ENCODE assay signal across 8 mouse cellular contexts in genomic region chr7:17025896-17026622, GRCm38 (mm10). TPM values are rescaled to one million over a fixed set of nuclear protein-coding genes. Genes with fewer than 3 reads are reported as not detected.
DNase-seq lines count a peak whose midpoint lies in the region; ATAC-seq and TF ChIP-seq lines count a peak whose summit lies in the region.

No protein-coding gene starts in this region.

- no peak for DNase-seq in lung, postnatal 10 days
- DNase-seq in forebrain, embryonic 11.5 days (ENCODE audit: low spot score): no peak
- DNase-seq in limb, embryonic 11.5 days (ENCODE audit: low spot score): no peak
- no peak for DNase-seq in ovary, postnatal 10 days (ENCODE audit: low spot score)
- DNase-seq in spleen, postnatal 4 days (ENCODE audit: low spot score in 2 of 2): no peak
- DNase-seq in kidney, postnatal 14 days: no peak

- no peak for ATAC-seq in lung, embryonic 16.5 days (ENCODE audit: low read depth)
- ATAC-seq in forebrain, embryonic 11.5 days (replicated peaks; ENCODE audit: low FRiP score): no peak
- ATAC-seq in limb, embryonic 11.5 days (ENCODE audit: insufficient number of reproducible peaks, low FRiP score, low TSS enrichment, low read depth): no peak

- H3K36me3 ChIP-seq in lung, embryonic 16.5 days (ENCODE audit: control insufficient read depth, insufficient read depth, low read length): peaks cover 16% of the 10 kb centered on the region
- peaks cover 6% of the 10 kb centered on the region; the same call in 1 of the 2 replicates for H3K36me3 ChIP-seq in forebrain, embryonic 11.5 days (ENCODE audit: control insufficient read depth, insufficient read depth, low read length)
- H3K36me3 ChIP-seq in limb, embryonic 11.5 days (ENCODE audit: control insufficient read depth, insufficient read depth, low read length): peaks cover 12% of the 10 kb centered on the region

- 63% methylated on average over 9 of the region's 9 CpGs for WGBS in lung, embryonic 16.5 days
- 83% methylated on average over 9 of the region's 9 CpGs for WGBS in forebrain, embryonic 11.5 days
- WGBS in limb, embryonic 11.5 days: 74% methylated on average over 9 of the region's 9 CpGs
- 68% methylated on average over 9 of the region's 9 CpGs for WGBS in olfactory bulb, adult 2 months

- peak overlapping the region; percentile 89 for H3K27ac ChIP-seq in lung, embryonic 16.5 days (ENCODE audit: low read length)
- no peak overlapping the region for H3K27ac ChIP-seq in forebrain, embryonic 11.5 days (ENCODE audit: low read depth, low read length)
- no peak overlapping the region for H3K27ac ChIP-seq in limb, embryonic 11.5 days (replicated peaks; ENCODE audit: low read depth, low read length)
- H3K27ac ChIP-seq in olfactory bulb, adult 2 months (ENCODE audit: insufficient read depth, low read depth, low read length): no peak overlapping the region

- no peaks in the 10 kb centered on the region for H3K9me3 ChIP-seq in lung, embryonic 16.5 days (ENCODE audit: control insufficient read depth, low read length)
- H3K9me3 ChIP-seq in forebrain, embryonic 11.5 days (ENCODE audit: control insufficient read depth, low read length): no peaks in the 10 kb centered on the region
- no peaks in the 10 kb centered on the region for H3K9me3 ChIP-seq in limb, embryonic 11.5 days (ENCODE audit: control insufficient read depth, low read length)

- no peak for TF ChIP-seq CTCF in olfactory bulb, adult 2 months (IDR thresholded peaks at IDR 0.05; ENCODE audit: insufficient read depth, low read depth, low read length)

- peak overlapping the region; percentile 75 for H3K4me2 ChIP-seq in lung, embryonic 16.5 days (ENCODE audit: low read depth, low read length)
- H3K4me2 ChIP-seq in forebrain, embryonic 11.5 days (ENCODE audit: low read depth, low read length, severe bottlenecking): peak overlapping the region; percentile 56
- H3K4me2 ChIP-seq in limb, embryonic 11.5 days (ENCODE audit: low read depth, severe bottlenecking): peak overlapping the region; percentile 71

- H3K4me3 ChIP-seq in lung, embryonic 16.5 days (ENCODE audit: low read length): peak overlapping the region; percentile 85
- peak overlapping the region; percentile 62 for H3K4me3 ChIP-seq in forebrain, embryonic 11.5 days (ENCODE audit: low read depth, low read length)
- no peak overlapping the region for H3K4me3 ChIP-seq in limb, embryonic 11.5 days (ENCODE audit: low read depth, low read length)
- H3K4me3 ChIP-seq in olfactory bulb, adult 2 months (ENCODE audit: insufficient read depth, low read depth, low read length): peak overlapping the region; percentile 89; the same call in 1 of the 2 replicates

- no peaks in the 10 kb centered on the region for H3K27me3 ChIP-seq in lung, embryonic 16.5 days (ENCODE audit: control insufficient read depth, insufficient read depth, low read depth, low read length)
- H3K27me3 ChIP-seq in forebrain, embryonic 11.5 days (ENCODE audit: control insufficient read depth, insufficient read depth, low read length): no peaks in the 10 kb centered on the region
- no peaks in the 10 kb centered on the region for H3K27me3 ChIP-seq in limb, embryonic 11.5 days (ENCODE audit: control insufficient read depth, insufficient read depth, low read length)

- TF ChIP-seq POLR2A in olfactory bulb, adult 2 months (IDR thresholded peaks at IDR 0.05; ENCODE audit: insufficient read depth, low read depth, low read length): no peak

- peak overlapping the region; percentile 91 for H3K9ac ChIP-seq in lung, embryonic 16.5 days (ENCODE audit: low read length)
- peak overlapping the region; percentile 78 for H3K9ac ChIP-seq in forebrain, embryonic 11.5 days (ENCODE audit: low read length)
- no peak overlapping the region for H3K9ac ChIP-seq in limb, embryonic 11.5 days (ENCODE audit: low read length)

- peaks cover 42% of the 10 kb centered on the region for H3K4me1 ChIP-seq in lung, embryonic 16.5 days (replicated peaks; ENCODE audit: control insufficient read depth, insufficient read depth, low read length)
- peaks cover 15% of the 10 kb centered on the region; the same call in 1 of the 2 replicates for H3K4me1 ChIP-seq in forebrain, embryonic 11.5 days (replicated peaks; ENCODE audit: control insufficient read depth, insufficient read depth, low read length)
- H3K4me1 ChIP-seq in limb, embryonic 11.5 days (ENCODE audit: control insufficient read depth, insufficient read depth, low read length): peaks cover 21% of the 10 kb centered on the region
- peaks cover 48% of the 10 kb centered on the region for H3K4me1 ChIP-seq in olfactory bulb, adult 2 months (ENCODE audit: control insufficient read depth, insufficient read depth, low read length)

RNA-seq across cellular contexts. Expression of gene Ppp5c, which starts 1.7 kb away (rescaled TPM):
- polyA plus RNA-seq in lung, embryonic 16.5 days (2015; fragmentation: Nextera tagmentation; extraction: Ambion mirVana): 104 and 105 TPM in 2 replicates
- 123 and 132 TPM in 2 replicates for polyA plus RNA-seq in forebrain, embryonic 11.5 days (2014; fragmentation: Nextera tagmentation; extraction: Ambion mirVana)
- 134 and 140 TPM in 2 replicates for polyA plus RNA-seq in limb, embryonic 11.5 days (2014; fragmentation: Nextera tagmentation; extraction: Ambion mirVana)
- not detected in 2 replicates for polyA plus RNA-seq in olfactory bulb, adult 2 months (2012; ENCODE audit: insufficient read depth, insufficient read length, low replicate concordance, missing spikeins)

RNA-seq across cellular contexts. Expression of gene Ccdc8, which starts 33.6 kb away (rescaled TPM):
- polyA plus RNA-seq in lung, embryonic 16.5 days (2015; fragmentation: Nextera tagmentation; extraction: Ambion mirVana): 41.7 and 43.8 TPM in 2 replicates
- 19.0 and 19.5 TPM in 2 replicates for polyA plus RNA-seq in forebrain, embryonic 11.5 days (2014; fragmentation: Nextera tagmentation; extraction: Ambion mirVana)
- 26.4 and 33.5 TPM in 2 replicates for polyA plus RNA-seq in limb, embryonic 11.5 days (2014; fragmentation: Nextera tagmentation; extraction: Ambion mirVana)
- not detected in 2 replicates for polyA plus RNA-seq in olfactory bulb, adult 2 months (2012; ENCODE audit: insufficient read depth, insufficient read length, low replicate concordance, missing spikeins)

RNA-seq across cellular contexts. Expression of gene Hif3a, which starts 36.2 kb away (rescaled TPM):
- 56.0 and 57.0 TPM in 2 replicates for polyA plus RNA-seq in lung, embryonic 16.5 days (2015; fragmentation: Nextera tagmentation; extraction: Ambion mirVana)
- 8.6 and 10.4 TPM in 2 replicates for polyA plus RNA-seq in forebrain, embryonic 11.5 days (2014; fragmentation: Nextera tagmentation; extraction: Ambion mirVana)
- 8.9 and 9.6 TPM in 2 replicates for polyA plus RNA-seq in limb, embryonic 11.5 days (2014; fragmentation: Nextera tagmentation; extraction: Ambion mirVana)
- polyA plus RNA-seq in olfactory bulb, adult 2 months (2012; ENCODE audit: insufficient read depth, insufficient read length, low replicate concordance, missing spikeins): not detected in 2 replicates

RNA-seq across cellular contexts. Expression of gene Gm42372, which starts 43.2 kb away (rescaled TPM):
- polyA plus RNA-seq in lung, embryonic 16.5 days (2015; fragmentation: Nextera tagmentation; extraction: Ambion mirVana): 0.15 and 0.29 TPM in 2 replicates
- 1.4 and 1.8 TPM in 2 replicates for polyA plus RNA-seq in forebrain, embryonic 11.5 days (2014; fragmentation: Nextera tagmentation; extraction: Ambion mirVana)
- 0.65 and 0.78 TPM in 2 replicates for polyA plus RNA-seq in limb, embryonic 11.5 days (2014; fragmentation: Nextera tagmentation; extraction: Ambion mirVana)
- polyA plus RNA-seq in olfactory bulb, adult 2 months (2012; ENCODE audit: insufficient read depth, insufficient read length, low replicate concordance, missing spikeins): not detected in 2 replicates

RNA-seq across cellular contexts. Expression of gene Psg16, which starts 47.8 kb away (rescaled TPM):
- 0.28 and 0.50 TPM in 2 replicates for polyA plus RNA-seq in lung, embryonic 16.5 days (2015; fragmentation: Nextera tagmentation; extraction: Ambion mirVana)
- 0.39 TPM in 1 of 2 replicates, not detected in the other for polyA plus RNA-seq in forebrain, embryonic 11.5 days (2014; fragmentation: Nextera tagmentation; extraction: Ambion mirVana)
- 0.12 and 0.24 TPM in 2 replicates for polyA plus RNA-seq in limb, embryonic 11.5 days (2014; fragmentation: Nextera tagmentation; extraction: Ambion mirVana)
- polyA plus RNA-seq in olfactory bulb, adult 2 months (2012; ENCODE audit: insufficient read depth, insufficient read length, low replicate concordance, missing spikeins): not detected in 2 replicates

Comparison
In these comparisons a context has a peak if more than half of its experiments do, and no peak if none do; other contexts are left out.
1. RNA of gene Ccdc8, which starts 33.6 kb away (polyA plus RNA-seq): 41.7 to 43.8 TPM in lung, embryonic 16.5 days, 26.4 to 33.5 TPM in limb, embryonic 11.5 days and 19.0 to 19.5 TPM in forebrain, embryonic 11.5 days; not detected in olfactory bulb, adult 2 months; every median in the first group is over 10 times any median in the second.
2. Peak in every context shown above with its lines, with median percentiles within 50 percentile points of each other: H3K4me2 ChIP-seq.